Mouse (Mus musculus): Measurements from ENCODE around the gene Csrp1. TPM values are rescaled to one million over a fixed set of nuclear protein-coding genes. Genes with fewer than 3 reads are reported as not detected.

Gene Csrp1
- total RNA-seq, 2 experiments from 2014 or later = 48.0 to 56.7 TPM

DNA sequence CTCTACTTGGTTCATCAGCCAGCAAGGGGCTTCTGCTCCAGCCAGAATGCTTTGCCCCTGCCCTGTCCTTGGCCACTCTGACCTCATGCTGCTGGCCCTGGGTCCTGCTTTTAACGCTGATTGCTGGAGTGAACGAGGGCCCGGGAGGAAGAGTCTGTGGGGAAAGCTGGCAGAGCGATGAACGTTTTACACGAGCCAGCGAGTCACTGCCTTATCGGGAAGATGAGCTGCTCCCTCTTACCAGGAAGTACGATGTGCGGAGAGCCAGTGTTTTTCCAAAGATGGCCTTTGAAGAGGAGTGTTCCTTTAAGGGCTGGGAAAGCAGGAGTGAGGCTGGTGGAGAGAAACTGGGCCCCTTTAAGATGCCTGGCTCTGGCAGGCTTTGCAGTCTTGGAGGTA lies 28.4 kb upstream of the Csrp1 start:
- no peak for DNase-seq (ENCODE audit: low spot score)
- intact Hi-C loops (cut with DNase I) = no loop called here

DNA sequence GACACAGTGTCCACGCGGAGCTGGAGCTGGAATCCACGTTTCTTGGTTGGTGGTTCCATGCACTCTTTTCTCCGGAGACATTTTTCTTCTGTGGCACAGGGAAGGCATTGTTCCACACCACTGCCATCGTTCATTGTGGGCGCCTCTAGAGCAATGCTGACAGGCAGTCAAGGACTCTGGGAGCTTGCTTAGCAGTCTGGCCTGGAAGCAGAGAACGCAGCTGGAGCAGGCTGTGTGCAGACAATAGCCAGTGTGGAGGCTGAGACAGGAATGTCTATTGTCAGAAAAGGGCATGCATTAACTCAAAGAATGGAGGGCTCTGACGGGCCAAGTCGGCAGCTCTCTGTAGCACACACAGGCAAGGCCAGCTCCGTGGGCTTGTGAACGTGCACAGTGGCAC lies 25.7 kb upstream of the Csrp1 start:
- DNase-seq (ENCODE audit: low spot score) = no peak
- intact Hi-C loops (cut with DNase I) = no loop called here

DNA sequence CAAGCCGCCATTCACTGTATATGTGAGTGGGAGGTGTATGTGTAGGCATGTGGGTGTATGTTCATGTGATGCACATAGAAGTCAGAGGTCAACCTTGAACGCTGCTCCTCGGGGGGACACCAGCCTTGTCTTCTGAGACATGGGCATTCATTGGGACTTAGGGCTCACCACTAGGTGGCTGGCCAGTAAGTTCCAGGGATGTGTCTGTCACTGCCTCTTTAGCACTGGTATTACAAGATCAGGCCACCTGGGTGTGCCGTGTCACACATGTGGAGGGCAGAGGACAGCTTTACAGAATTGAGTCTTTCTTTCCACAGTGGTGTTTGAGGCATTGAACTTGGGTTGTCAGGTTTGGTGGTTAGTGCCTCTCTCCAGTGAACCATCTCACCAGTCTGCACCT lies 22.4 kb upstream of the Csrp1 start:
- no peak for DNase-seq (ENCODE audit: low spot score)
- intact Hi-C loops (cut with DNase I) = no loop called here

DNA sequence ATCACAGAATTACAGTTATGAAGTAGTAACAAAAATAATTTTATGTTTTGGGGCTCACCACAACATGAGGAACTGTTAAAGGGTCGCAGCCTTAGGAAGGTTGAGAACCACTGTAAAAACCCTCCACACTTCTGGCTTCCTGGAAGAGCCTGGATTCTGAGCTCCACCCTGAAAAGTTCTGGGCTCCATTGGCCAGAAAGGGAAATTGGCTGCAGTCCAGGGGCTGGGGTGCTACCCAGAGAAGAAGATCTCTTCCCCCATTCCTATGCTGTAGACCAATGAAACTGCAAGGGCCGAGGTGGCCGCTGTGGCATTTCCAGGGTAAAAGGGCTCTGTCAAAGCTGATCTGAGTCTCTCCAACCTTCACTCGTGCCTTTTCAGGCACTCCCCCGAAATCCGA lies 21.8 kb upstream of the Csrp1 start:
- intact Hi-C loops (cut with DNase I) = loop anchor here (2.0 kb wide), 1 partner anchor 237 kb away; no protein-coding TSS in a partner anchor
- no peak for DNase-seq (ENCODE audit: low spot score)

DNA sequence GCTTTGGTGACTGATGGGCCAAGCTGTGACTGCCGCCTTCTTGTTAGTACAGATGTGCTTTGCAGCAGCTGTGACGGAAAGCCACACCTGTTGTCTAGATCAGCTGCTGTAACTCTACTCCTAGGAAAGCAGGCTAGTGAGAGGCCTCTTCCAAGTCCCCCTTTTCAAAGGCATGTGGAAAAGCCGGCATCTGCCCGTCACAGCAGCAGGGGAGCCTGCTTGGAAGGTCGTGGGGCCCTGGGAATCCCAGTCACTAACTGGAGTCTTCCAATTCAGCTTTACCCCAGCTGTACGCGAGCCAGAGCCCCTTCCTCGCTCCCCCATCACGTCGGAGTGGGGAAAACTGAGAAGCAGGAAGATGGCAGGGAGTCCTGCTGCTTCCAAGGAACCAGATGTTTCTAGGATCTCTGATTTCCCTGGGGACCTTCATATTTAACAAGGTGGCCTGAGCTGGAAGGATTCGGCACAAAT lies 21.4 kb upstream of the Csrp1 start:
- intact Hi-C loops (cut with DNase I) = loop anchor here (2.0 kb wide), 1 partner anchor 238 kb away; no protein-coding TSS in a partner anchor

DNA sequence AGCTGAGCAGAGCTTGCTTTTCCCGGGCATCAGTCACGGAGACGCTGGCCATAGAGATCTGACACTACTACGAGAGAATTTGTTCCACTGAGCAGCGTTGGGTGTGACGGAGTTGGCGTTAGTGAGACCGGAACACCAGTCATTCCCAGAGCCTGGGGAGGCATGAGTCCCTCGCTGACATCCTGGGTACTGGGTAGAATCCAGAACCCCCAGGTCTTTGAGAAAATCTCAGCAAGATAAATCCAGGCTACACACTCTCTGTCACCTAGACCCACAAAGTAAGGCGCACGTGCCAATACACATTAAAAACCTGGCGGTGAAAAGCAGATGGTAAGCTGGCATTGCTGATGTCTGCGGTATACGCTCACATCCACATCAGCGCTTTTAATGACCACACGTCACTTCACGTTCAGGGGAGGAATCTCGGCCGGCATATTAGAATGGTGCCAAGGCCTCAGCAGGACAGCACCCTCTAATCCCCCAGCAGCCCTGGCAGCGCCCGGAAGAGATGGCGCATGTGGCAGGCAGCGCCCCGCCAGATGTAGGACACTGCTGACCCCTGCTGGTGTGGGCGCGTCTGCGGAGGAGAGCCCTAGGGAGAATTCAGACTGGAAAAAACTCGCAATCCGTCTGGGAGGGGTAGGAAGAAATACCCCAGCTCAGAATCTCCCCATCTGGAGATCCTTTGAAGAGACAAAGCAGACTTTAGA lies 20.7 kb upstream of the Csrp1 start:
- DNase-seq (ENCODE audit: low spot score) = peak; percentile 76
- intact Hi-C loops (cut with DNase I) = loop anchor here (1.0 to 2.0 kb wide), 3 partner anchors 27 to 238 kb away; no protein-coding TSS in a partner anchor

More for the DNA sequence above, 21.4 kb upstream of the Csrp1 start:
- DNase-seq (ENCODE audit: low spot score) = no peak

DNA sequence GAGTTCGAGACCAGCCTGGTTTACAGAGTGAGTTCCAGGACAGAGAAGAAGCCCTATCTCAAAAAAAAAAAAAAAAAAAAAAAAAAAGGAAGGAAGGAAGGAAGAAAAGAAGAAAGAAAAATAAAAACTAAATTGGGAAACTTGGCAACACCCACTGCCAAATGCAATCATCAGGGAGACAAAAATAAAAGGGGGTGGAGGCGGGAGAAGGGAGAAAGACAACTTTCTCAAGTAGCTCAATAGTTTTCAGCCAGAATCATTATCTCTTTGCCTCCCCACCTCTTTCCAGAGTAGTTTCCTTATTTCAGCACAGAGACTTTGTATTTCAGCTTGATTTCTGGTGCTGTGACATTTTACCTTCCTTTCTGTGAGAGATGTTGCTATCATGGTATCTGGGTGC lies 20.0 kb upstream of the Csrp1 start:
- intact Hi-C loops (cut with DNase I) = loop anchor here (1.0 to 2.0 kb wide), 3 partner anchors 28 to 239 kb away; no protein-coding TSS in a partner anchor
- no peak for DNase-seq (ENCODE audit: low spot score)

DNA sequence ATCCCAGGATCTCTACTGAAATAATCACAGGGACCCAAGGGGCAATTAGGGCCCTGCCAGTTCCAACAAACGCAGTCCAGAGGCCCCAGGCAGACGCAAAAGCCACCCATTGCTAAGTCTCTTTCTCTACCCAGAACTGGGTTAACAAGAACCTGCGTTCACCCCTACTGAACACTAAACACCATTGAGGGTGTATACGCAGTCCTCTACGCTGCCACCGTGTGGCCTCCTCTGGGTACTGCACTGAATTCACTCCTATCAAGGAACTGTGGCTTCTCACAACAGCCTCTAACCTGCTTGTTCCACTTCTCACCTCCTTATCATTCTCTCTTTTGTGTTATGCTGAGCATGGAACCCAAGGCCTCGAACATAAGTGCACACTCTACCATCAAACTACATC lies 19.3 kb upstream of the Csrp1 start:
- intact Hi-C loops (cut with DNase I) = no loop called here
- no peak for DNase-seq (ENCODE audit: low spot score)

DNA sequence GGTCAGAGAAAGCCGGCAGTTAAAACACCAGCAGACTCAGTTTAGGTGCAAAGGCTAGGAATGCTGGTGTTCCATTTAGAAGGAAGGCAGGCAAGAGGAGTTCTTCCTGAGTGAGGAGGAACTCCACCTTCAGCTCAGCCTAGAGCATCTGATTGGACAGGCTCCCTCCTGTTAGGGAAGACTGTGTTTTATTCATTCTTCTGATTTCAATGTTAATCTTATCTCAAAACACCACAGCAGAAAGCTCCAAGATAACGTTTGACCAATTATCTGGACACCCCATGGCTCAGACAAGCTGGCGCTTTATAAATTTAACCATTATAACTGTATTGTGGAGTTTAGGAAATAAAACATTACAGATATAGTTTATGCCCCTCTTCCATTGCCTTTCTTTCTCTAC lies 18.5 kb upstream of the Csrp1 start:
- no peak for DNase-seq (ENCODE audit: low spot score)
- intact Hi-C loops (cut with DNase I) = no loop called here

DNA sequence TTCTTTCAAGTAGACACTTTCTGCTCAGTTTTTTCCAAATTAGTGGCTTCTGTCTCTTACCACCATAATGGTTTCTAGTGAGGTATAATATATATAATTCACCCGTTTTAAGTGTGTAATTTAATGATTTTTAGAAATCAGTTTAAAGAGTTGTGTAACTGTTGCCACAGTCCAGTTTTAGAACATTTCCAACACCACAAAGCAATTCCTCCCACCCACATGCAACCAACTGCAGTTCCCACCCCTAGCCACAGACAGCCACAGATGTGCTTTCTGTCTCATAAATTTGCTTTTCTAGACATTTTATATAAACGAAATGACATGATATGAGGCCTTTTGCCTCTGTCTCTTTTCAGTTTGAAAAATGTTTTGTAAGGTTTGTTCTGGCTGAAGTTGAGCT lies 17.1 kb upstream of the Csrp1 start:
- intact Hi-C loops (cut with DNase I) = no loop called here
- DNase-seq (ENCODE audit: low spot score) = no peak

DNA sequence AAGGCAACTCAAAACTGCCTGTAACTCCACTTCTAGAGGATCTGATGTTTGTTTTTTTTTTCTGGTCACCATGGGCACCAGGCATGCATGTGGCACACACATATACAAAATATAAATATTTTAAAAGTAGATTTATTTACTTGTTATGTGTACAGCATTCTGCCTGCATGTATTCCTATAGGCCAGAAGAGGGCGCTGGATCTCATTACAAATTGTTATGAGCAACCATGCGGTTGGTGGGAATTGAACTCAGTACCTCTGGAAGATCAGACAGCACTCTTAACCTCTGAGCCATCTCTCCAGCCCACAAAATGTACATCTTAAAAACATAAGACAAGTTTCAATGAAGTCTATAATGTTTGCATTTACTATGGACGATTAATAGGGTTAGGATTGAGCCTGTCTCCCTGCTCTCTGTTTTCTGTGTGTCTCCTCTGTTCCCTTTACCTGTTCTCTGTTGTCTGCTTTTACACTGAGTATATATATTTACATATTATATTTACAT lies 15.5 kb upstream of the Csrp1 start:
- intact Hi-C loops (cut with DNase I) = no loop called here
- DNase-seq (ENCODE audit: low spot score) = no peak

DNA sequence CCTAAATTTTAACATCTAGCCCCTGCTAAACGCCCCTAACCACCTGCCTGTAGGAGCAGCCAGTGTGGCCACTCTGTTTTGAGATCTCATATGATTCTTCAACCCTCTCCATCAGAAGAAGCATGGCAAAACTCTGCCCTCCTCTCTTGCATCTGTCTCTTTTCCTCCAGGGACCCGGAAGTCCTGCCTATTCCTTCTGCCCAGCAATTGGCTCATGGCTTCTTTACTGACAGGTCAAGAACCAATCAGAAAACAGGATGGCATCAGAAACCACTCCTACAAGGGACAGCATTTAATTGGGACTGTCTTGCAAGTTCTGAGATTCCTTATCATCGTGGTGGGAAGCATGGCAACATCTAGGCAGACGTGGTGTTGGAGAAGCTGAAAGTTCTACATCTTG lies 11.5 kb upstream of the Csrp1 start:
- DNase-seq (ENCODE audit: low spot score) = no peak
- intact Hi-C loops (cut with DNase I) = no loop called here

DNA sequence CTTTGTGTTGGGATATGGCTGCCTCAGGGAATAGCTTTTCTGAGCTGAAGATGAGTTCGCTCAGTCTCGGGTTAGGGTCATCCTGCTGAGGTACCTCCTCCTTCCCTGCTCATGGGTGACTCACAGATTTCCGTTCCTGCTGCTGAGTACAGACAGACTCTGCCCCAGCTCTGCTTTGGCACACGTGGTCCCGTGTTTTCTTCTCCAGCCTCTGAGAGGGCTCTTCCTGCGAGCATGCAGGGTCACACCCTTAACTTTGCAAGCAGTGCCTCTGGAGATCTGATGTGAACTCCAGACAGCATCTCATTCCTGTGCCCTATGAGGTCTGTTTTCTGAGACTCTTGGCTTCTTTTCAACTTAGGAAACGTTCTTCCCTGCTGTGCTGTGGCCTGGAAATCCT lies 8.7 kb upstream of the Csrp1 start:
- no peak for DNase-seq (ENCODE audit: low spot score)
- intact Hi-C loops (cut with DNase I) = no loop called here

DNA sequence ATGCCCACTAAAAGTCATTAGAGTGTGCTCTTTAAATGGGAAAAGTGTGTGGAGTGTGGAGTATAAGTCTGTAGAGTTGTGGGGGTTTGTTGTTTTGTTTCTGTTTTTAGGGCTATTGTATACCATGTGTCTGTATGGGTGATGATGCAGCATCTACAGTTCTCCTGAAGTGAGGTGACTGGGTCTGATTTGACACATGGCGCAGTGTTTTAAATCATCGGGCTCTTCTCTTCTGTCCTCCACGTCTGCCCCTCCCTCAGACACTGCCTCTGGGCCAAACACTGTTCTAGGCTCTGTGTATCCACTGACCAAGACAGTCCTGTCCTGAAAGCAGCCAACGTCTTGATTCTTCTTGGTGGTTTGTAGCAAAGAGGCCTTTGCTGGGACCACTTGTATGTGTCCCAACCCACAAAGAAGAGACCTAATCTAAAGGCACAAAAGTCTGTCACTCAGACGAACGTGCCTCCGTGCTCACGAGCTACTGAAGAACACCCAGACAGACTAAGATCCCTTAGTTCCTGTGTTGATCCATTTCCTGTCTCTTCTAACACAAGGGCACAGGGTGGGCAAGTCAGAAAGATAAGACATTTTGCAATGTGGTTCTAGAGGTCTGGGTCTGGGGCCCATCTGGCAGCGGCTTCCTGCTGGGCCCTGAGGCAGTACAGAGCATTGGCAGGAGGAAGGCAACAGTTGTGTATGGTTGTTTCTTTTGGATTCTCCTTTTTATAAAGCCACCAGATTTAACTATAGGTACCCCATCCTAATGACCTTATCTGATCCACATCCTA lies 5.6 kb upstream of the Csrp1 start:
- intact Hi-C loops (cut with DNase I) = no loop called here
- no peak for DNase-seq (ENCODE audit: low spot score)

DNA sequence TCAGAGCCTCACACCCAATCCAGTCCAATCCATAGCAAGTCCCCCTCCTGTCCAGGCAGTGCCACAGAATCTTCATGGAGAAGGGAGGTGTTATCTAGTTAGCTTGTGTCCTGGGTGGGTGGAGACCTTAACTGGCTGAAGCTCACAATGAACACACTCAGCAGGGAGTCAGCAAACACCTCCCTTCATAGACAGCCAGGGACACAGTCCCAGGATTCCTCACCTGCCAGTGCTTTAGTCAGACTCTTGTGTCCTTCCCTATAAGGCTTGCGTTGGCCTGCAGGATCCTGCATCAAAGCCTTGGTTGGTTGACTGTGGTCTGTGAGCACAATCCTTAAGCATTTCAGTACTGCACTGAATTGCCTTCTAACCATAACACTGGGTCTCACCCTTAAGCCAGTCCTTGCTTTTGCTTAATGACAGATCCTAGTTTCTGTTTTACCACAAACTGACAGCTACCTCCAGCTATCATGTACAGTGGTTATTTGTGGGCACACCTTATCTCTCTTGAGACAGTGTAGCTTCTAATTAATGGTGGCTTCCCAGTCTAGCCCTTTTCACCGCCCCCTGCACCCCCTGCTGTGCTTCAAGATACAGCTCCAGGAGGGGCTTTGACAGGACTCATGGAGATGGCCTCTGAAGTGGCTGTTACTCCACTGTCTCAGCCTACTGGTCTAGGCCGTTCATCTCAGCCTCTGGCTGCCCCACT lies 4.8 kb upstream of the Csrp1 start:
- no peak for DNase-seq (ENCODE audit: low spot score)
- intact Hi-C loops (cut with DNase I) = no loop called here

DNA sequence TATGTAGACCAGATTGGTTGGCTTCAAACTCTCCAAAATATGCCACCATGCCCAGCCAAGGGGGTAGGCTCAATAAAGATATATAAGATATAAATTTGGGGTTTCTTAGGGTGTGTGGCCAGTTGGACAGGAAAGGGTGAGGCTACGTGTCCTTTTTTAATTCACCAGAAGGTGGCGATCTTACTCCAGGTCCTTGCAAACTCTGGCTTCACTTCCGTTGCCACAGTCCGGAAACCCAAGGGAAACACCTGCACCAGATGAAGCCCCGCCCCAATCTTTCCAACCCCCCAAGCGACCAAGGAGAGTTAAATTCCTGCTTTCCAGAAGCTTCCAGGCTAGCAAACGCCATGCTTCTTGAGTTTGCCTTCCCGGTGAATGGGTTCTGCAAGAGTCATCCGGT lies 375 bp upstream of the Csrp1 start:
- intact Hi-C loops (cut with DNase I) = loop anchor here (1.0 to 2.0 kb wide), 3 partner anchors 33 to 69 kb away; no protein-coding TSS in a partner anchor
- DNase-seq (ENCODE audit: low spot score) = peak; percentile 56

DNA sequence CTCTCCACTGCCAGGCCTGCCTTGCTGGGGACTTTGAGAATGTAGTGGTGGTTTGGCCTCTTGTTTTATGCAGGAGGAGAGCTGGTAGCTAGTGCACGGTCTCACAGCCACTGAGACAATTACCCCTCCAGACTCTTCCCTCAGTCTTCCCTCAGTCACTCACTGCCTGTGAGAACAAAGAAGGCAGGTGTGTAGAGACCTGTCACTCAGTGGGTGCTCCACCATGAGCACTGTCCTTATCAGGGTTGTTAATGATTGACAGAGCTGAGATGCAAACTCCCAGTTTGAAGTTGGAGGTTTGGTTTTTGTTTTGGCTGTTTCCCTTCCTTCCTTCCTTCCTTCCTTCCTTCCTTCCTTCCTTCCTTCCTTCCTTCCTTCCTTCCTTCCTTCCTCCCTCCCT lies 3.2 kb downstream of the Csrp1 start:
- intact Hi-C loops (cut with DNase I) = no loop called here
- DNase-seq (ENCODE audit: low spot score) = no peak

DNA sequence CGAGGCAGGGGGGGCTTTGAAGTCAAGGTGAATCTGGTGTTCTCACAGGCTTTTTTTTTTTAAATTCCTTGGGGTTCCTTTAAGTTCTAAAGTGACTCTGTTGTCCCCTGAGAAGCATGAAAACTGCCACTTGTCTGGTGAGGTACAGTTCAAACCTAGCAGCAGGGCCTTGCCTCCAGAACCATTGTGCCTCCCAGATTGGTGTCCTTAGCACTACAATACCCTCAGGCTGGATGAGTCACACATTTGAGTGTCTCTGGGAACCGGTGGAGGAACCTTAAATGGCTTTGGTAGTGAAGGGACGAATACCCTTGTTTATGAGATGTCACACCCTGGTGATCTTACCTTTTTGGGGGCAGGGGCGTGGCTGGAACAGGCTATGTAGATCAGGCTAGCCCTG lies 4.3 kb downstream of the Csrp1 start:
- no peak for DNase-seq (ENCODE audit: low spot score)
- intact Hi-C loops (cut with DNase I) = no loop called here

DNA sequence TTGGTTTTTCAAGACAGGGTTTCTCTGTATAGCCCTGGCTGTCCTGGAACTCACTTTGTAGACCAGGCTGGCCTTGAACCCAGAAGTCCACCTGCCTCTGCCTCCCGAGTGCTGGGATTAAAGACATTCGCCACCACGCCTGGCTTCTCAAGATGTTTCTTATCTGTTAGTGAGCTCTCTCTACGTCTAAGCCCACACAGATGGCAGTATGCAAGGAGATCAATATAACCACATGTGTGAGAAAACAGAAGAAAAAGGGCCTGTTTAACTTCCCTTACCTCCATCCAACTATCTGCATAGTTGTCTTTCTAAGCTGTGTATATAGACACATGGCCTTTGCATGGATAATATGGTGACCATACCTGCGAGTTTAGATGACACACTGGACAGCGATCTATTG lies 5.5 kb downstream of the Csrp1 start:
- no peak for DNase-seq (ENCODE audit: low spot score)
- intact Hi-C loops (cut with DNase I) = no loop called here

DNA sequence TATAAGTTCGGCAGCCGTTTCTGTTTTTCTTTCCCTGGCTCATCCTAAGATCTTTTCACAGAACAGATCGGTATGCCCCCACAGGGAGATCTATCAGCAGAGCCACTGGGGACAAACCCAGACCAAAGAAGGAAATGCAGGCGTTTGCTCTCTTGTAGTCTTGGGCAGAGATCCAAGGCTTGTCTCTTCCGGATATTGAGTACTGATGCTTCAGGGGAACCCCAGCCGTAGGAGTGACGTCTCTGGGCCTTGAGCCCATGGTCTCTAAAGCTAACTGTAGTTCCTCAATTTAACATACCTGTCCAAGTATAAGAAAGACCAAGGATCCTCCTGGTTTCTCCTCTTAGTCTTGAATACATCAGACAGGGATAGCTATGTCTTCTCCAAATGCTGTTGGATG lies 6.1 kb downstream of the Csrp1 start:
- intact Hi-C loops (cut with DNase I) = no loop called here

More for the DNA sequence above, 6.1 kb downstream of the Csrp1 start:
- no peak for DNase-seq (ENCODE audit: low spot score)
